Mouse (Mus musculus): ENCODE data around the gene Pde4d. TPM values are rescaled to one million over a fixed set of nuclear protein-coding genes. Genes with fewer than 3 reads are reported as not detected.

The Pde4d gene
- polyA plus RNA-seq, 1 experiment from 2014 or later, result 8.7 TPM

DNA sequence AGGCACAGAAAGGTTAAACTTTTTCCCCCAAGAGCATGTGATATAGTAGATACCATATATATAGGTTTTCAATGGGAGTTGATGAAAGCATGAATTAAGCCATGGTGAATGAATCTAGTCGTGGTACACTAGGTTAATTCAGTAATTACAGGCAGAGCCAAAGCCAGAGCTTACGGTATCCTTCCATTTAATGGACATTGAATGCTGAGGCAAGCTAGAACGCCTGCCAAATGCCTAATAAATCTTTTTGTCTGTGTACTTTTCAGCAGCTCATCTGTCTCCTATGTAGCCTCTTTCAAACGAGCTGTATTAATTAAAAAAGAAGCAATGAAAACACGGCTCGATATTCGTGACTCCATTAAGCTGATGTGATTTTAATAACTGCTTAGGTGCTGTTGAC, 862.8 kb downstream of the Pde4d start:
- H3K36me3 ChIP-seq (ENCODE audit: control insufficient read depth, insufficient read depth, low read length), result no peaks in the 10 kb centered on the region
- H3K9ac ChIP-seq (ENCODE audit: low read length), result no peak overlapping the region
- no peaks in the 10 kb centered on the region for H3K9me3 ChIP-seq (ENCODE audit: control insufficient read depth, low read length)
- DNase-seq (ENCODE audit: low spot score, missing footprints) (no peak), ATAC-seq (ENCODE audit: low FRiP score) (no peak)
- H3K27ac ChIP-seq (ENCODE audit: low read depth, low read length), result no peak overlapping the region
- no peaks in the 10 kb centered on the region for H3K4me1 ChIP-seq (ENCODE audit: control insufficient read depth, insufficient read depth, low read length)
- no peak overlapping the region for H3K4me3 ChIP-seq (ENCODE audit: low read depth, low read length)
- 83% methylated on average over 7 of the region's 7 CpGs for WGBS
- H3K27me3 ChIP-seq (ENCODE audit: control insufficient read depth, insufficient read depth, low read length), result no peaks in the 10 kb centered on the region
- no peak overlapping the region for H3K4me2 ChIP-seq

DNA sequence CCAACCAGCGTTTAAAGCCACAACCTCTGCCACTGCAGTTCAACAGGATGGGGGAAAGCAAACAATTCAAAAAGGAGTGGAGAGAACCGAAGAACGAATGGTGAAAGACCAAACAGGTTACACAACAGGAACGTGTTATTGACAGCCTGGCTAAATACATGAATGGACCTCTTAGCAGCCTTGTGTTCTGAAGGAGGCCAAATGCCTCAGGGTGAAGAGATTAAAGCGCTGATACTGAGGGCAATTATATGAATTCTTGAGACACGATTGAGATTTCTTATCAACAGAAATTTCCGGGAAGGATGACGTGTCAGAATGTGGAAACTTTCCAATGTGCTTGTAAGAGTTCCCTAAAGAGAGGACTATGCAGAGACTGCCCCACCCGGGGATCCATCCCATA, 865.9 kb downstream of the Pde4d start:
- no peak for ATAC-seq (ENCODE audit: low FRiP score)
- no peaks in the 10 kb centered on the region for H3K36me3 ChIP-seq (ENCODE audit: control insufficient read depth, insufficient read depth, low read length)
- H3K27me3 ChIP-seq (ENCODE audit: control insufficient read depth, insufficient read depth, low read length), result no peaks in the 10 kb centered on the region
- H3K4me1 ChIP-seq (ENCODE audit: control insufficient read depth, insufficient read depth, low read length), result no peaks in the 10 kb centered on the region
- WGBS, result 80% methylated on average over 9 of the region's 9 CpGs
- no peak overlapping the region for H3K4me2 ChIP-seq
- H3K9me3 ChIP-seq (ENCODE audit: control insufficient read depth, low read length), result no peaks in the 10 kb centered on the region
- no peak overlapping the region for H3K9ac ChIP-seq (ENCODE audit: low read length)
- DNase-seq (ENCODE audit: low spot score, missing footprints), result no peak
- H3K4me3 ChIP-seq (ENCODE audit: low read depth, low read length), result no peak overlapping the region
- H3K27ac ChIP-seq (ENCODE audit: low read depth, low read length), result no peak overlapping the region

- Histone ChIP-seq H3K4me3 (ENCODE audit: low read depth, low read length) (no peak overlapping the region), H3K27ac (ENCODE audit: low read depth, low read length) (no peak overlapping the region), H3K27me3 (ENCODE audit: control insufficient read depth, insufficient read depth, low read length) (no peaks in the 10 kb centered on the region), H3K9ac (ENCODE audit: low read length) (no peak overlapping the region), H3K9me3 (ENCODE audit: control insufficient read depth, low read length) (no peaks in the 10 kb centered on the region), H3K36me3 (ENCODE audit: control insufficient read depth, insufficient read depth, low read length) (no peaks in the 10 kb centered on the region), H3K4me2 (no peak overlapping the region), H3K4me1 (ENCODE audit: control insufficient read depth, insufficient read depth, low read length) (no peaks in the 10 kb centered on the region)
- no peak for DNase-seq (ENCODE audit: low spot score, missing footprints)
- ATAC-seq (ENCODE audit: low FRiP score), result no peak
- 94% methylated on average over 2 of the region's 2 CpGs for WGBS
Measured at GRCm38 (mm10) chr13:109317644-109318043, 867.9 kb downstream of the Pde4d start.

DNA sequence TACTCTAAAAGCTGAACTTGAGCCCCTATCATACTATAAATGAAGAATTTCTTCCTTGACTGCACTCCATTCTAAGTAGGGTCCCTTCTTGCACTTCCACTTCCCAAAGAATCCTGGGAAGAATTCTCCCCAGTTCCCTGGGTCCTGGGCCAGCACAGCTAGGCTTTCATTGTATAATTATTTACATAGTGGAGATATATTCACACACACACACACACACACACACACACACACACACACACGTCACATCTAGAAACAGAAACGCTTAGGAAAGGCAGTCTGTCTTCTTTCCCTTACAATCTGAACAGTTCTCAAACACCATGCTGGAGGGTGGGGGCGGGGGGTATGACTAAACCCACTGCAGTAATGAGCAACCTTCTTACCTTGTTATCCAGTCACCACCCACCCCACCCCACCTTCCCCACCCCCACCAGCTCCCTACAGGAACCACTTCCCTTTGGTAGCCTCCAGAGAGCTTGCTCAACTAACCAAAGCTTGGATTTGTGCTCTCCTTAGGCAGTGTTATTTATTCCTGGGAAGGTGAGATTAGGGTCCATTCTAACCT, 868.8 kb downstream of the Pde4d start:
- ATAC-seq (ENCODE audit: low FRiP score), result no peak
- DNase-seq (ENCODE audit: low spot score, missing footprints), result no peak
- Histone ChIP-seq H3K27ac (ENCODE audit: low read depth, low read length) (no peak overlapping the region), H3K9me3 (ENCODE audit: control insufficient read depth, low read length) (no peaks in the 10 kb centered on the region), H3K36me3 (ENCODE audit: control insufficient read depth, insufficient read depth, low read length) (no peaks in the 10 kb centered on the region), H3K4me3 (ENCODE audit: low read depth, low read length) (no peak overlapping the region), H3K27me3 (ENCODE audit: control insufficient read depth, insufficient read depth, low read length) (no peaks in the 10 kb centered on the region), H3K4me1 (ENCODE audit: control insufficient read depth, insufficient read depth, low read length) (no peaks in the 10 kb centered on the region), H3K4me2 (no peak overlapping the region), H3K9ac (ENCODE audit: low read length) (no peak overlapping the region)
- WGBS, result 71% methylated on average over 3 of the region's 3 CpGs

GRCm38 (mm10) chr13:109326061-109326460, 876.3 kb downstream of the Pde4d start:
- ATAC-seq (ENCODE audit: low FRiP score), result no peak
- H3K4me3 ChIP-seq (ENCODE audit: low read depth, low read length), result no peak overlapping the region
- DNase-seq (ENCODE audit: low spot score, missing footprints), result no peak
- no peaks in the 10 kb centered on the region for H3K9me3 ChIP-seq (ENCODE audit: control insufficient read depth, low read length)
- H3K27me3 ChIP-seq (ENCODE audit: control insufficient read depth, insufficient read depth, low read length), result no peaks in the 10 kb centered on the region
- WGBS, result 89% methylated on average over 5 of the region's 5 CpGs
- H3K9ac ChIP-seq (ENCODE audit: low read length), result no peak overlapping the region
- no peak overlapping the region for H3K4me2 ChIP-seq
- H3K36me3 ChIP-seq (ENCODE audit: control insufficient read depth, insufficient read depth, low read length), result no peaks in the 10 kb centered on the region
- no peaks in the 10 kb centered on the region for H3K4me1 ChIP-seq (ENCODE audit: control insufficient read depth, insufficient read depth, low read length)
- no peak overlapping the region for H3K27ac ChIP-seq (ENCODE audit: low read depth, low read length)

GRCm38 (mm10) chr13:109331563-109331962, 881.8 kb downstream of the Pde4d start:
- DNase-seq (ENCODE audit: low spot score, missing footprints) (no peak), ATAC-seq (ENCODE audit: low FRiP score) (no peak)
- H3K27me3 ChIP-seq (ENCODE audit: control insufficient read depth, insufficient read depth, low read length), result no peaks in the 10 kb centered on the region
- no peaks in the 10 kb centered on the region for H3K36me3 ChIP-seq (ENCODE audit: control insufficient read depth, insufficient read depth, low read length)
- H3K4me2 ChIP-seq, result no peak overlapping the region
- no peak overlapping the region for H3K27ac ChIP-seq (ENCODE audit: low read depth, low read length)
- H3K9me3 ChIP-seq (ENCODE audit: control insufficient read depth, low read length), result no peaks in the 10 kb centered on the region
- H3K9ac ChIP-seq (ENCODE audit: low read length), result no peak overlapping the region
- 66% methylated on average over 1 of the region's 1 CpGs for WGBS
- H3K4me1 ChIP-seq (ENCODE audit: control insufficient read depth, insufficient read depth, low read length), result no peaks in the 10 kb centered on the region
- no peak overlapping the region for H3K4me3 ChIP-seq (ENCODE audit: low read depth, low read length)

- H3K4me2 ChIP-seq, result no peak overlapping the region
- WGBS, result 68% methylated on average over 3 of the region's 3 CpGs
- DNase-seq (ENCODE audit: low spot score, missing footprints), result no peak
- no peaks in the 10 kb centered on the region for H3K27me3 ChIP-seq (ENCODE audit: control insufficient read depth, insufficient read depth, low read length)
- ATAC-seq (ENCODE audit: low FRiP score), result no peak
- H3K9ac ChIP-seq (ENCODE audit: low read length), result no peak overlapping the region
- H3K36me3 ChIP-seq (ENCODE audit: control insufficient read depth, insufficient read depth, low read length), result no peaks in the 10 kb centered on the region
- H3K4me3 ChIP-seq (ENCODE audit: low read depth, low read length), result no peak overlapping the region
- H3K27ac ChIP-seq (ENCODE audit: low read depth, low read length), result no peak overlapping the region
- no peaks in the 10 kb centered on the region for H3K4me1 ChIP-seq (ENCODE audit: control insufficient read depth, insufficient read depth, low read length)
- H3K9me3 ChIP-seq (ENCODE audit: control insufficient read depth, low read length), result no peaks in the 10 kb centered on the region
Measured at GRCm38 (mm10) chr13:109341902-109342301, 892.2 kb downstream of the Pde4d start.

DNA sequence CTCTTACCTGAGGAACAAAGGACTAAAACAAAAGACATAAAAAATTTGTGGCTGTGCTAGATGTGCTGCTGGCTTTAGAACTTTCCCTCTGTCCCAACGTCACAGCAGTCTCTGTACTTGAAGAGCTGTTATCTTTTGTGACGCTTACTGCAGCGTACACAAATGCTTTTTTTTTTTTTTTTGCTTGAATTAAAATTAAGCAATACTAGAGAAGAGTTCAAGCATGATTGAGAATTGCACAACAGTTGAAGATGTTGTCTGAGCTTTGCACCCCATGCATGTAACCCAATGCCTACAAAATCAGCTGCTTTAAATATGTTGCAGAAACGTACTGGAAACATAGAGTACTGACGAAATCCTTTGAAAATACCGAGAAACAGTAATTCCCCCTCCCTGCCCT, 892.7 kb downstream of the Pde4d start:
- no peaks in the 10 kb centered on the region for H3K4me1 ChIP-seq (ENCODE audit: control insufficient read depth, insufficient read depth, low read length)
- H3K4me2 ChIP-seq, result no peak overlapping the region
- no peaks in the 10 kb centered on the region for H3K9me3 ChIP-seq (ENCODE audit: control insufficient read depth, low read length)
- 66% methylated on average over 6 of the region's 6 CpGs for WGBS
- no peak overlapping the region for H3K4me3 ChIP-seq (ENCODE audit: low read depth, low read length)
- DNase-seq (ENCODE audit: low spot score, missing footprints) (no peak), ATAC-seq (ENCODE audit: low FRiP score) (no peak)
- H3K27ac ChIP-seq (ENCODE audit: low read depth, low read length), result no peak overlapping the region
- no peak overlapping the region for H3K9ac ChIP-seq (ENCODE audit: low read length)
- no peaks in the 10 kb centered on the region for H3K36me3 ChIP-seq (ENCODE audit: control insufficient read depth, insufficient read depth, low read length)
- no peaks in the 10 kb centered on the region for H3K27me3 ChIP-seq (ENCODE audit: control insufficient read depth, insufficient read depth, low read length)

- H3K27ac ChIP-seq (ENCODE audit: low read depth, low read length), result no peak overlapping the region
- H3K4me2 ChIP-seq, result no peak overlapping the region
- ATAC-seq (ENCODE audit: low FRiP score) (peak; percentile 95), DNase-seq (ENCODE audit: low spot score, missing footprints) (peak; percentile 94)
- no peaks in the 10 kb centered on the region for H3K4me1 ChIP-seq (ENCODE audit: control insufficient read depth, insufficient read depth, low read length)
- WGBS, result 1% methylated on average over 4 of the region's 4 CpGs
- no peaks in the 10 kb centered on the region for H3K27me3 ChIP-seq (ENCODE audit: control insufficient read depth, insufficient read depth, low read length)
- no peaks in the 10 kb centered on the region for H3K36me3 ChIP-seq (ENCODE audit: control insufficient read depth, insufficient read depth, low read length)
- no peaks in the 10 kb centered on the region for H3K9me3 ChIP-seq (ENCODE audit: control insufficient read depth, low read length)
- H3K4me3 ChIP-seq (ENCODE audit: low read depth, low read length), result no peak overlapping the region
- H3K9ac ChIP-seq (ENCODE audit: low read length), result no peak overlapping the region
Measured at GRCm38 (mm10) chr13:109343596-109343995, 893.8 kb downstream of the Pde4d start.

DNA sequence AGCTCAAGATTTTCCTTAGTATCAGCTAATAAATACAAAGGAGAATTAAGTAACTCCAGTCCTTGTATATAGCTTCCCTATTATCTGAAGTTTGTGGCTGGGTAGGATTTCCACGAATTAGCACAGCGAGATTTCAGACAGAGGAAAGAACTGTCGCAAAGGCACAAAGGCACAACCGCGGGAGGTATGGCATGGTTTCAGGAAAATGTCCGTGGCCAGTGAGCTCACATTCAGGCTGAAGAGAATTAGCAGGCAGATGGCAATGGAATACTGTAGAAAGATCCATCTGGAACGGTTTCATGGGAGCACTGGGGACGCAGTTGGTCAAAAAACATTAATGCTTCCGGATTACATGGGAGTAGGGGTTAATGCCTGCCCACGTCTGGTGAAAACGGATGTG, 898.0 kb downstream of the Pde4d start:
- Histone ChIP-seq H3K27ac (ENCODE audit: low read depth, low read length) (no peak overlapping the region), H3K27me3 (ENCODE audit: control insufficient read depth, insufficient read depth, low read length) (no peaks in the 10 kb centered on the region), H3K9ac (ENCODE audit: low read length) (no peak overlapping the region), H3K36me3 (ENCODE audit: control insufficient read depth, insufficient read depth, low read length) (no peaks in the 10 kb centered on the region), H3K9me3 (ENCODE audit: control insufficient read depth, low read length) (no peaks in the 10 kb centered on the region), H3K4me3 (ENCODE audit: low read depth, low read length) (no peak overlapping the region), H3K4me1 (ENCODE audit: control insufficient read depth, insufficient read depth, low read length) (no peaks in the 10 kb centered on the region), H3K4me2 (no peak overlapping the region)
- no peak for DNase-seq (ENCODE audit: low spot score, missing footprints)
- 56% methylated on average over 11 of the region's 11 CpGs for WGBS
- no peak for ATAC-seq (ENCODE audit: low FRiP score)

Measured in midbrain, embryonic 11.5 days (tissue).